Mouse (Mus musculus) limb, embryonic 13.5 days (tissue): ENCODE results near the gene Cobl. TPM values are rescaled to one million over a fixed set of nuclear protein-coding genes. Genes with fewer than 3 reads are reported as not detected.

Source experiments
- ATAC-seq: fragments of 200-750 bp; cut with Nextera tagmentation; 2 replicates; pipeline ENCODE4 v1.8.0; 2017; ENCODE audit warnings: low read depth, moderate number of reproducible peaks, moderate TSS enrichment; ENCODE audit not compliant: low FRiP score
- H3K27ac ChIP-seq: fragments of 300-500 bp; sonication (generic); 2 replicates; pipeline ENCODE4 v1.5.1; 2015; ENCODE audit warnings: inconsistent platforms, mild to moderate bottlenecking, moderate library complexity
- H3K27me3 ChIP-seq: fragments of 300-500 bp; sonication (generic); 2 replicates; pipeline ENCODE4 v1.6.1; 2015; ENCODE audit warnings: mild to moderate bottlenecking, inconsistent platforms
- H3K36me3 ChIP-seq: fragments of 300-500 bp; sonication (generic); 2 replicates; pipeline ENCODE4 v1.6.1; 2015; ENCODE audit warnings: inconsistent platforms, mild to moderate bottlenecking, moderate library complexity
- H3K4me1 ChIP-seq: fragments of 300-500 bp; sonication (generic); 2 replicates; pipeline ENCODE4 v1.6.1; 2015; ENCODE audit warnings: inconsistent platforms
- H3K4me2 ChIP-seq: fragments of 300-500 bp; sonication (generic); replicated peaks from 2 replicates; pipeline ENCODE4 v1.6.1; 2015; ENCODE audit warnings: inconsistent platforms, mild to moderate bottlenecking, moderate library complexity
- H3K4me3 ChIP-seq: fragments of 300-500 bp; sonication (generic); 2 replicates; pipeline ENCODE4 v1.5.1; 2015; ENCODE audit warnings: moderate library complexity, mild to moderate bottlenecking, inconsistent platforms
- H3K9ac ChIP-seq: fragments of 300-500 bp; sonication (generic); 2 replicates; pipeline ENCODE4 v1.6.1; 2015; ENCODE audit warnings: mild to moderate bottlenecking, inconsistent platforms
- H3K9me3 ChIP-seq: fragments of 300-500 bp; sonication (generic); 2 replicates; pipeline ENCODE4 v1.6.1; 2016; ENCODE audit warnings: inconsistent platforms
- WGBS: fragments of 180-500 bp; shearing (Covaris S2); methylation state at CpG from one replicate; pipeline ENCODE4 v1.1.7; 2015; 5-methylcytosine and 5-hydroxymethylcytosine counted together
- polyA plus RNA-seq: library from polyadenylated mRNA; unstranded; fragments of >200 nt; fragmentation: Nextera tagmentation; extraction: Ambion mirVana; gene quantifications from 2 replicates; pipeline ENCODE4 v1.2.1, GENCODE M21; 2015

Gene Cobl
- polyA plus RNA-seq, 1 experiment from 2014 or later: 17.8 TPM

GRCm38 (mm10) chr11:12280711-12281110 is 184.0 kb downstream of the Cobl start:
- no peak overlapping the region for H3K27ac ChIP-seq
- no peak overlapping the region for H3K9ac ChIP-seq
- H3K4me2 ChIP-seq: no peak overlapping the region
- H3K4me1 ChIP-seq: no peaks in the 10 kb centered on the region
- ATAC-seq: no peak
- no peaks in the 10 kb centered on the region for H3K27me3 ChIP-seq
- no peaks in the 10 kb centered on the region for H3K9me3 ChIP-seq
- no peak overlapping the region for H3K4me3 ChIP-seq
- no peaks in the 10 kb centered on the region for H3K36me3 ChIP-seq
- 69% methylated on average over 7 of the region's 7 CpGs for WGBS

GRCm38 (mm10) chr11:12274276-12274675 is 190.5 kb downstream of the Cobl start:
- no peak overlapping the region for H3K4me2 ChIP-seq
- no peak overlapping the region for H3K9ac ChIP-seq
- no peaks in the 10 kb centered on the region for H3K36me3 ChIP-seq
- H3K4me3 ChIP-seq: no peak overlapping the region
- H3K27ac ChIP-seq: no peak overlapping the region
- H3K4me1 ChIP-seq: no peaks in the 10 kb centered on the region
- 73% methylated on average over 2 of the region's 2 CpGs for WGBS
- no peaks in the 10 kb centered on the region for H3K9me3 ChIP-seq
- H3K27me3 ChIP-seq: no peaks in the 10 kb centered on the region
- no peak for ATAC-seq

- 88% methylated on average over 6 of the region's 6 CpGs for WGBS
- H3K27ac ChIP-seq: no peak overlapping the region
- H3K9me3 ChIP-seq: no peaks in the 10 kb centered on the region
- H3K4me3 ChIP-seq: no peak overlapping the region
- no peaks in the 10 kb centered on the region for H3K4me1 ChIP-seq
- H3K27me3 ChIP-seq: no peaks in the 10 kb centered on the region
- no peaks in the 10 kb centered on the region for H3K36me3 ChIP-seq
- H3K4me2 ChIP-seq: no peak overlapping the region
- no peak for ATAC-seq
- no peak overlapping the region for H3K9ac ChIP-seq
Observed at GRCm38 (mm10) chr11:12273726-12274125, 191.0 kb downstream of the Cobl start.

GRCm38 (mm10) chr11:12258411-12258810 is 206.3 kb downstream of the Cobl start:
- no peak for ATAC-seq
- H3K36me3 ChIP-seq: no peaks in the 10 kb centered on the region
- no peak overlapping the region for H3K4me2 ChIP-seq
- no peak overlapping the region for H3K4me3 ChIP-seq
- no peaks in the 10 kb centered on the region for H3K27me3 ChIP-seq
- no peak overlapping the region for H3K27ac ChIP-seq
- H3K4me1 ChIP-seq: no peaks in the 10 kb centered on the region
- no peaks in the 10 kb centered on the region for H3K9me3 ChIP-seq
- WGBS: 61% methylated on average over 2 of the region's 2 CpGs
- no peak overlapping the region for H3K9ac ChIP-seq

GRCm38 (mm10) chr11:12257324-12258118 is 207.2 kb downstream of the Cobl start:
- no peak for ATAC-seq
- WGBS: 93% methylated on average over 5 of the region's 5 CpGs
- Histone ChIP-seq H3K27ac (no peak overlapping the region), H3K9me3 (no peaks in the 10 kb centered on the region), H3K36me3 (no peaks in the 10 kb centered on the region), H3K4me3 (no peak overlapping the region), H3K4me1 (no peaks in the 10 kb centered on the region), H3K9ac (no peak overlapping the region), H3K4me2 (no peak overlapping the region), H3K27me3 (no peaks in the 10 kb centered on the region)

GRCm38 (mm10) chr11:12245327-12245915 is 219.3 kb downstream of the Cobl start:
- Histone ChIP-seq H3K36me3 (no peaks in the 10 kb centered on the region), H3K4me2 (no peak overlapping the region), H3K9me3 (no peaks in the 10 kb centered on the region), H3K27me3 (no peaks in the 10 kb centered on the region), H3K4me3 (no peak overlapping the region), H3K27ac (no peak overlapping the region), H3K9ac (no peak overlapping the region), H3K4me1 (no peaks in the 10 kb centered on the region)
- 81% methylated on average over 4 of the region's 4 CpGs for WGBS
- ATAC-seq: no peak

GRCm38 (mm10) chr11:12236341-12236740 is 228.4 kb downstream of the Cobl start:
- Histone ChIP-seq H3K36me3 (no peaks in the 10 kb centered on the region), H3K27ac (no peak overlapping the region), H3K4me1 (no peaks in the 10 kb centered on the region), H3K4me2 (no peak overlapping the region), H3K27me3 (no peaks in the 10 kb centered on the region), H3K4me3 (no peak overlapping the region), H3K9ac (no peak overlapping the region), H3K9me3 (no peaks in the 10 kb centered on the region)
- WGBS: 63% methylated on average over 1 of the region's 1 CpGs
- no peak for ATAC-seq

GRCm38 (mm10) chr11:12234876-12235275 is 229.9 kb downstream of the Cobl start:
- H3K4me2 ChIP-seq: no peak overlapping the region
- H3K4me1 ChIP-seq: no peaks in the 10 kb centered on the region
- H3K9me3 ChIP-seq: no peaks in the 10 kb centered on the region
- no peak for ATAC-seq
- no peak overlapping the region for H3K9ac ChIP-seq
- no peaks in the 10 kb centered on the region for H3K27me3 ChIP-seq
- whole genome bisulfite sequencing: 78% methylated on average over 4 of the region's 4 CpGs
- no peak overlapping the region for H3K27ac ChIP-seq
- H3K36me3 ChIP-seq: no peaks in the 10 kb centered on the region
- no peak overlapping the region for H3K4me3 ChIP-seq

GRCm38 (mm10) chr11:12234126-12234525 is 230.6 kb downstream of the Cobl start:
- Histone ChIP-seq H3K27ac (no peak overlapping the region), H3K27me3 (no peaks in the 10 kb centered on the region), H3K36me3 (no peaks in the 10 kb centered on the region), H3K9ac (no peak overlapping the region), H3K9me3 (no peaks in the 10 kb centered on the region), H3K4me1 (no peaks in the 10 kb centered on the region), H3K4me3 (no peak overlapping the region), H3K4me2 (no peak overlapping the region)
- ATAC-seq: no peak
- 100% methylated on average over 1 of the region's 1 CpGs for WGBS

- 80% methylated on average over 3 of the region's 3 CpGs for WGBS
- no peak overlapping the region for H3K4me2 ChIP-seq
- H3K9me3 ChIP-seq: no peaks in the 10 kb centered on the region
Observed at GRCm38 (mm10) chr11:12232743-12233125, 232.0 kb downstream of the Cobl start.

GRCm38 (mm10) chr11:12232041-12232742 is 232.6 kb downstream of the Cobl start:
- no peak overlapping the region for H3K9ac ChIP-seq
- ATAC-seq: no peak; the same call in 1 of the 2 replicates
- no peak overlapping the region for H3K4me3 ChIP-seq
- no peak overlapping the region for H3K4me2 ChIP-seq
- no peaks in the 10 kb centered on the region for H3K27me3 ChIP-seq
- no peaks in the 10 kb centered on the region for H3K4me1 ChIP-seq
- no peak overlapping the region for H3K27ac ChIP-seq
- H3K36me3 ChIP-seq: no peaks in the 10 kb centered on the region
- no peaks in the 10 kb centered on the region for H3K9me3 ChIP-seq
- 88% methylated on average over 10 of the region's 10 CpGs for WGBS

More at GRCm38 (mm10) chr11:12232743-12233125, 232.0 kb downstream of the Cobl start:
- Histone ChIP-seq H3K27me3 (no peaks in the 10 kb centered on the region), H3K9ac (no peak overlapping the region), H3K4me3 (no peak overlapping the region), H3K36me3 (no peaks in the 10 kb centered on the region), H3K27ac (no peak overlapping the region), H3K4me1 (no peaks in the 10 kb centered on the region)
- no peak for ATAC-seq

- no peak for ATAC-seq
- H3K27ac ChIP-seq: no peak overlapping the region
- H3K9me3 ChIP-seq: no peaks in the 10 kb centered on the region
- H3K4me3 ChIP-seq: no peak overlapping the region
- no peaks in the 10 kb centered on the region for H3K27me3 ChIP-seq
- H3K4me1 ChIP-seq: no peaks in the 10 kb centered on the region
- H3K9ac ChIP-seq: no peak overlapping the region
- WGBS: 78% methylated on average over 6 of the region's 6 CpGs
- no peak overlapping the region for H3K4me2 ChIP-seq
- no peaks in the 10 kb centered on the region for H3K36me3 ChIP-seq
Observed at GRCm38 (mm10) chr11:12231481-12232035, 233.2 kb downstream of the Cobl start.
